Mouse (Mus musculus) fibroblast of lung, adult 2 months (primary cell): ENCODE measurements at regions not wholly inside any gene's neighbourhood (a gene's known extent, or its start where the extent isn't known, plus 50 kb on each side); places are given as distances from the start of the nearest gene placed in this dataset.
"Not testable (repeated sequence)": the region's sequence is repeated elsewhere in the genome, so short reads cannot be mapped to it uniquely, and the experiment has no call there.

Source experiments
- DNase-seq: peaks from one replicate; pipeline ENCODE4 v3.0.0-alpha.2; 2011; ENCODE audit warnings: low read depth

GRCm38 (mm10) chr6:5663433-5664175 is 61.8 kb upstream of the Dync1i1 start:
- DNase-seq, result no peak

GRCm38 (mm10) chr6:5645150-5645732 is 80.2 kb upstream of the Dync1i1 start:
- peak; percentile 46 for DNase-seq

- no peak for DNase-seq
Measured at GRCm38 (mm10) chr6:5634222-5634621, 91.2 kb upstream of the Dync1i1 start.

- no peak for DNase-seq
Measured at GRCm38 (mm10) chr6:5633036-5633708, 92.3 kb upstream of the Dync1i1 start.

GRCm38 (mm10) chr6:5624085-5624484 is 101.4 kb upstream of the Dync1i1 start:
- DNase-seq, result peak; percentile 31

- no peak for DNase-seq
Measured at GRCm38 (mm10) chr6:5621582-5621981, 103.9 kb upstream of the Dync1i1 start.

GRCm38 (mm10) chr6:5594011-5594410 is 97.9 kb upstream of the Pdk4 start:
- peak; percentile 10 for DNase-seq

GRCm38 (mm10) chr6:5589635-5590034 is 93.5 kb upstream of the Pdk4 start:
- peak; percentile 44 for DNase-seq

GRCm38 (mm10) chr6:5582923-5583525 is 86.9 kb upstream of the Pdk4 start:
- peak; percentile 76 for DNase-seq

- not testable (repeated sequence) for DNase-seq
Measured at GRCm38 (mm10) chr6:5576891-5577290, 80.8 kb upstream of the Pdk4 start.

GRCm38 (mm10) chr6:5566582-5566981 is 70.5 kb upstream of the Pdk4 start:
- DNase-seq, result no peak

- DNase-seq, result no peak
Measured at GRCm38 (mm10) chr6:5565049-5565448, 68.9 kb upstream of the Pdk4 start.

- peak; percentile 4 for DNase-seq
Measured at GRCm38 (mm10) chr6:5553703-5554394, 57.7 kb upstream of the Pdk4 start.

- no peak for DNase-seq
Measured at GRCm38 (mm10) chr6:5550067-5550466, 54.0 kb upstream of the Pdk4 start.
